Comparison of ENCODE assay signal across 8 mouse cellular contexts in the genomic region with DNA sequence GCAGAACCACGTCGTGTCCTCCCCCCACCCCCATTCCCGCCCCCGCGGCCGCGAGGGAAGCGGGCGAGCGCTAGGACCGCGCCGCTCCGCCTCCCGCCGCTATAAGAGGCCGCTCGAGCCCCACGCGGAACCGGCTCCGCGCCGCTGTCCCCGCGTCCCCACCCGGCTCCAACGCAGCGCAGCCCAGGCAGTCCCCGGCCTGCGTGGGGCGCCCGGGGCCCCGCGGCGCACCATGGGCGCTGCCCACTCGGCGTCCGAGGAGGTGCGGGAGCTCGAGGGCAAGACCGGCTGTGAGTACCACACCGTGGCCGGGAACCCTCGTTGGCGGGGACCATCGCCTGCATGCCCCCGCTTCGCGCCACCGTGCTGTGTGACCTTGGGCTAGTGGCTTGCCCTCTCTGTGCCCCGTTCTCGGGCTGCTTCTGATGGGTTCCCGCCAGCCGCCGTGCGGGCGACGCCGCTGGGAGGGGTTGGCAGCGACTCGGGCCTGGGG. TPM values are rescaled to one million over a fixed set of nuclear protein-coding genes. Genes with fewer than 3 reads are reported as not detected.
DNase-seq lines count a peak whose midpoint lies in the region; ATAC-seq and TF ChIP-seq lines count a peak whose summit lies in the region.

Gene Tesc, plus strand, starts transcription at position 46 of the 493 bp plus-strand sequence.

- H3K4me3 ChIP-seq in embryonic fibroblast, embryonic 13.5 days (ENCODE audit: insufficient read depth, low read length), result peak within 1 kb of the TSS; percentile 39
- H3K4me3 ChIP-seq in hindbrain, embryonic 15.5 days, result peak within 1 kb of the TSS; percentile 64
- H3K4me3 ChIP-seq in liver, embryonic 14.5 days (ENCODE audit: insufficient read depth in 1 of 2, low read depth in 2 of 2, low read length in 2 of 2), result peak within 1 kb of the TSS; percentile 13 to 48; a peak in 3 of 4 replicates
- H3K4me3 ChIP-seq in stomach, embryonic 14.5 days (ENCODE audit: low read depth, low read length), result peak within 1 kb of the TSS; percentile 65

- H3K36me3 ChIP-seq in hindbrain, embryonic 15.5 days, result no peaks in the 10 kb centered on the region
- no peaks in the 10 kb centered on the region for H3K36me3 ChIP-seq in liver, embryonic 14.5 days (replicated peaks; ENCODE audit: control insufficient read depth, insufficient read depth, low read depth)
- H3K36me3 ChIP-seq in stomach, embryonic 14.5 days (ENCODE audit: control insufficient read depth, insufficient read depth, low read length), result no peaks in the 10 kb centered on the region

- H3K27me3 ChIP-seq in hindbrain, embryonic 15.5 days, result peaks cover 52% of the 10 kb centered on the region
- H3K27me3 ChIP-seq in liver, embryonic 14.5 days (ENCODE audit: control insufficient read depth, insufficient read depth, low read length), result peaks cover 42% of the 10 kb centered on the region
- peaks cover 23% of the 10 kb centered on the region for H3K27me3 ChIP-seq in stomach, embryonic 14.5 days (ENCODE audit: control insufficient read depth, insufficient read depth, low read length)

- peak within 1 kb of the TSS; percentile 51 for H3K9ac ChIP-seq in hindbrain, embryonic 15.5 days
- no peak within 1 kb of the TSS for H3K9ac ChIP-seq in liver, embryonic 14.5 days (replicated peaks)
- H3K9ac ChIP-seq in stomach, embryonic 14.5 days (replicated peaks; ENCODE audit: low read depth, low read length), result peak within 1 kb of the TSS; percentile 45

- WGBS in hindbrain, embryonic 15.5 days, result under 1% methylated on average over 52 of the region's 63 CpGs
- 2% methylated on average over 56 of the region's 63 CpGs for WGBS in liver, embryonic 14.5 days (ENCODE audit: insufficient replicate concordance)
- WGBS in stomach, embryonic 14.5 days, result under 1% methylated on average over 61 of the region's 63 CpGs

- TF ChIP-seq POLR2A in embryonic fibroblast, embryonic 13.5 days (IDR thresholded peaks at IDR 0.05; ENCODE audit: low read depth, low read length), result no peak

- no peaks in the 10 kb centered on the region for H3K9me3 ChIP-seq in hindbrain, embryonic 15.5 days
- no peaks in the 10 kb centered on the region for H3K9me3 ChIP-seq in liver, embryonic 14.5 days (ENCODE audit: control insufficient read depth, low read length)
- H3K9me3 ChIP-seq in stomach, embryonic 14.5 days (ENCODE audit: control insufficient read depth, low read depth, low read length), result no peaks in the 10 kb centered on the region

- peak in 1 of 2 experiments; percentile 52 for DNase-seq in layer of hippocampus, adult 18-20 months (ENCODE audit: low spot score in 2 of 2)
- DNase-seq in layer of hippocampus, adult 9-10 months (ENCODE audit: low spot score), result no peak
- peak; percentile 72 to 88 for DNase-seq in adrenal gland, adult (ENCODE audit: inconsistent age in 2 of 2, low spot score in 1 of 2)
- no peak for DNase-seq in liver, embryonic 14.5 days (ENCODE audit: low read depth in 3 of 3, low spot score in 3 of 3)
- DNase-seq in ovary, adult 18-20 months (ENCODE audit: low spot score), result no peak

- no peak for TF ChIP-seq EP300 in liver, embryonic 14.5 days (IDR thresholded peaks at IDR 0.05; ENCODE audit: low read depth)

- ATAC-seq in hindbrain, embryonic 15.5 days (ENCODE audit: low FRiP score, low read depth), result 0 out of 2 replicates have a peak, but pooled peaks have one; percentile 13
- no peak for ATAC-seq in liver, embryonic 14.5 days (ENCODE audit: insufficient read depth)
- ATAC-seq in stomach, embryonic 14.5 days (ENCODE audit: insufficient number of reproducible peaks, insufficient read depth, low FRiP score, low read depth), result no peak

- no peak for TF ChIP-seq CTCF in embryonic fibroblast, embryonic 13.5 days (IDR thresholded peaks at IDR 0.05; ENCODE audit: borderline replicate concordance, insufficient read depth, low read length)
- TF ChIP-seq CTCF in liver, embryonic 14.5 days (IDR thresholded peaks at IDR 0.05; ENCODE audit: low read depth), result no peak

- H3K4me2 ChIP-seq in hindbrain, embryonic 15.5 days, result peak within 1 kb of the TSS; percentile 99
- H3K4me2 ChIP-seq in liver, embryonic 14.5 days (ENCODE audit: low read depth), result peak within 1 kb of the TSS; percentile 63
- H3K4me2 ChIP-seq in stomach, embryonic 14.5 days (replicated peaks; ENCODE audit: low read depth, low read length), result peak within 1 kb of the TSS; percentile 99

- no peak within 1 kb of the TSS for H3K27ac ChIP-seq in embryonic fibroblast, embryonic 13.5 days (ENCODE audit: insufficient read depth, low read length)
- H3K27ac ChIP-seq in hindbrain, embryonic 15.5 days (replicated peaks), result no peak within 1 kb of the TSS
- no peak within 1 kb of the TSS for H3K27ac ChIP-seq in liver, embryonic 14.5 days
- no peak within 1 kb of the TSS for H3K27ac ChIP-seq in stomach, embryonic 14.5 days (ENCODE audit: low read length)

- peaks cover 4% of the 10 kb centered on the region for H3K4me1 ChIP-seq in embryonic fibroblast, embryonic 13.5 days (ENCODE audit: control insufficient read depth, insufficient read depth, low read length)
- H3K4me1 ChIP-seq in hindbrain, embryonic 15.5 days (replicated peaks), result peaks cover 35% of the 10 kb centered on the region
- H3K4me1 ChIP-seq in liver, embryonic 14.5 days (replicated peaks; ENCODE audit: control insufficient read depth in 2 of 2, insufficient read depth in 2 of 2, low read length in 1 of 2), result no peaks in the 10 kb centered on the region
- peaks cover 28% of the 10 kb centered on the region for H3K4me1 ChIP-seq in stomach, embryonic 14.5 days (ENCODE audit: control insufficient read depth, insufficient read depth, low read length)

RNA-seq across cellular contexts. Expression of gene Tesc, which starts in this region (rescaled TPM):
- total RNA-seq in layer of hippocampus, adult 18-20 months (2021), result 10 to 100 TPM; 92.6 to 94.2 TPM
- polyA plus RNA-seq in embryonic fibroblast, embryonic 13.5 days (2011; ENCODE audit: insufficient read length, low read depth, missing spikeins), result 0.88 TPM in 1 of 2 replicates, not detected in the other
- polyA plus RNA-seq in hindbrain, embryonic 15.5 days (2015; fragmentation: Nextera tagmentation; extraction: Ambion mirVana), result 2.9 and 3.5 TPM in 2 replicates
- polyA plus RNA-seq in liver, embryonic 14.5 days (2012; rRNA removed), result 0.58 and 0.73 TPM in 2 replicates
- polyA plus RNA-seq in liver, embryonic 14.5 days (2014; fragmentation: Nextera tagmentation; extraction: Ambion mirVana), result 0.77 and 1.2 TPM in 2 replicates
- 15.1 and 18.1 TPM in 2 replicates for polyA plus RNA-seq in stomach, embryonic 14.5 days (2014; fragmentation: Nextera tagmentation; extraction: Ambion mirVana)

Comparison
In these comparisons a context has a peak if more than half of its experiments do, and no peak if none do; other contexts are left out.
1. DNase-seq: peak in adrenal gland, adult (2 of 2); none in layer of hippocampus, adult 9-10 months (single experiment), liver, embryonic 14.5 days (0 of 3) and ovary, adult 18-20 months (single experiment).
2. Peak in every context shown above with its lines, with median percentiles within 50 percentile points of each other: H3K4me3 ChIP-seq and H3K4me2 ChIP-seq.